Mouse (Mus musculus): Measurements from ENCODE around the gene Myl9. TPM values are rescaled to one million over a fixed set of nuclear protein-coding genes. Genes with fewer than 3 reads are reported as not detected.
"Not testable (repeated sequence)": the region's sequence is repeated elsewhere in the genome, so short reads cannot be mapped to it uniquely, and the experiment has no call there.

The Myl9 gene
- total and polyA plus RNA-seq, 2 experiments from 2014 or later = 1,431 to 1,885 TPM

DNA sequence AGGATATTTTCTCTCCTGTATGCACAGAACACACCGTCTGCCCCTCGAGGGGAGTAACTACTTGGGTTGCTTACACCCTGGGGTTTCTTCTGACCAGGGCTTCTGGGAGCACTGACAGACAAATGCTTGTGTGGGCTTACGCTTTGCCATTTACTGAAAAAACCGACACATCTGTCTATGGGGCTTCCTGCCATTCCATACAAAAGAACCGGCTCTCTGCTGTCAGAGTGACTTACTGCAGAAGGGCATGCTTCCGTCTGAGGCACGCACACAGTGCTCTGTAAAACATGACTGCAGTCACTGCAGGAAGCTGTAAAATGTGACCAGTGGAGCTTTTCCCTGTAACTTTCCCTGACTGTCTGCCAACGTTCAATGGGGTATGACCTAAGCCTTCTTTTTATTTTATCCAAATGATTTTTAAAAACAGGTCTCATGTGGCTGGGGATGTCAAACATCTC is 39.2 kb downstream of the Myl9 start:
- Histone ChIP-seq H3K36me3 (replicated peaks; ENCODE audit: control insufficient read depth, insufficient read depth, low read length) (no peaks in the 10 kb centered on the region), H3K4me3 (ENCODE audit: low read depth, low read length) (no peak overlapping the region), H3K4me1 (ENCODE audit: control insufficient read depth, insufficient read depth) (peaks cover 10% of the 10 kb centered on the region; the same call in 1 of the 2 replicates), H3K9me3 (replicated peaks; ENCODE audit: control insufficient read depth, low read length) (no peaks in the 10 kb centered on the region), H3K4me2 (ENCODE audit: low read depth, low read length) (no peak overlapping the region), H3K27ac (ENCODE audit: low read depth) (peak overlapping the region; percentile 68), H3K9ac (replicated peaks; ENCODE audit: low read depth, low read length) (no peak overlapping the region), H3K27me3 (ENCODE audit: control insufficient read depth, insufficient read depth, low read length) (no peaks in the 10 kb centered on the region)
- DNase-seq (ENCODE audit: low spot score) (peak; percentile 65), ATAC-seq (ENCODE audit: insufficient read depth, low read depth) (peak; percentile 57)
- TF ChIP-seq EP300 (IDR thresholded peaks at IDR 0.05; ENCODE audit: low read depth) (no peak), CTCF (IDR thresholded peaks at IDR 0.05; ENCODE audit: low read depth) (no peak)
- WGBS = 25% methylated on average over 8 of the region's 8 CpGs

DNA sequence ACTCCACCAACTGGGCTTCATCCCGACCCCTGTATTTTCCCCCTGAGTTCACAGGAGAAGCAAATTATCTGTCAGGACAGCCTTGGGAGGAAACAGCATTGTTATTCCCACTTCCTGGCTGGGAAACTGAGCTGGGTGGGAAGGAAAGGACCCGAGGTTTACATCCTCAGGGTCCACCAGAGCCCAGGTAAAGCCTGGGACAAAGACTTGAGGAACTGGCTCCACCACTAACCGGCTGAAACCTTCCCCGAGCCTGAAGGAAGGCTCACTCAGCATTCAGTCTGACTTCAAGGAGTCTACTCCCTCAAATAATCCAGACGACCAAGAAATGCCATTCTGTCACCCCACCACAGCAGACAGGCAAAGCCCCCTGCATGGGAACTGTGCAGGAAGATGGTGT is 39.7 kb downstream of the Myl9 start:
- no peaks in the 10 kb centered on the region for H3K27me3 ChIP-seq (ENCODE audit: control insufficient read depth, insufficient read depth, low read length)
- H3K27ac ChIP-seq (ENCODE audit: low read depth) = peak overlapping the region; percentile 68
- H3K36me3 ChIP-seq (replicated peaks; ENCODE audit: control insufficient read depth, insufficient read depth, low read length) = no peaks in the 10 kb centered on the region
- WGBS = 43% methylated on average over 5 of the region's 5 CpGs
- peaks cover 10% of the 10 kb centered on the region; the same call in 1 of the 2 replicates for H3K4me1 ChIP-seq (ENCODE audit: control insufficient read depth, insufficient read depth)
- H3K9me3 ChIP-seq (replicated peaks; ENCODE audit: control insufficient read depth, low read length) = no peaks in the 10 kb centered on the region
- DNase-seq (ENCODE audit: low spot score) (no peak), ATAC-seq (ENCODE audit: insufficient read depth, low read depth) (no peak)
- H3K4me3 ChIP-seq (ENCODE audit: low read depth, low read length) = no peak overlapping the region
- no peak overlapping the region for H3K9ac ChIP-seq (replicated peaks; ENCODE audit: low read depth, low read length)
- no peak overlapping the region for H3K4me2 ChIP-seq (ENCODE audit: low read depth, low read length)
- no peak for TF ChIP-seq EP300 (IDR thresholded peaks at IDR 0.05; ENCODE audit: low read depth)
- no peak for TF ChIP-seq CTCF (IDR thresholded peaks at IDR 0.05; ENCODE audit: low read depth)

DNA sequence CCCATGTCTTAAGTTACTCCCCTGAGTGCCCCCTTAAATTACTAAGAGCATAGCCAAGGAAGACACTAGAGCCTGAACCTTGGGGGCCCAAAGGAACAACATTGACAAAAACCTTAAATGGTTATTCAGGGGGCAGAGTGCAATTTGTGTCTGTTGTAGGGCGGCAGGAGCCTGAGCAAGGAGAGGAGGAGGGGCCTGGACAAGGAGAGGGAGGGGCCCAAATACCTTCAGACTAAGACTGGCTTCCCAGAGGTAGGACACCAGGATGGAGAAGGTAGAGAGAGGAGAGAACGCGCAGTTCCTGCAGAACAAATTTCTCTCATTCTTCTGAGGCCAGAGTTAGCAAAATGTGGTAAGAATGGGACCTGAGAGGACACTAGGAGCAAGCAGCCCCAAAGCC is 40.2 kb downstream of the Myl9 start:
- TF ChIP-seq CTCF (IDR thresholded peaks at IDR 0.05; ENCODE audit: low read depth) = no peak
- TF ChIP-seq EP300 (IDR thresholded peaks at IDR 0.05; ENCODE audit: low read depth) = no peak
- Histone ChIP-seq H3K27me3 (ENCODE audit: control insufficient read depth, insufficient read depth, low read length) (no peaks in the 10 kb centered on the region), H3K9me3 (replicated peaks; ENCODE audit: control insufficient read depth, low read length) (no peaks in the 10 kb centered on the region), H3K27ac (ENCODE audit: low read depth) (no peak overlapping the region), H3K36me3 (replicated peaks; ENCODE audit: control insufficient read depth, insufficient read depth, low read length) (no peaks in the 10 kb centered on the region), H3K9ac (replicated peaks; ENCODE audit: low read depth, low read length) (no peak overlapping the region), H3K4me3 (ENCODE audit: low read depth, low read length) (no peak overlapping the region), H3K4me1 (ENCODE audit: control insufficient read depth, insufficient read depth) (peaks cover 10% of the 10 kb centered on the region; the same call in 1 of the 2 replicates), H3K4me2 (ENCODE audit: low read depth, low read length) (no peak overlapping the region)
- WGBS = 80% methylated on average over 3 of the region's 3 CpGs
- no peak for ATAC-seq (ENCODE audit: insufficient read depth, low read depth)
- DNase-seq (ENCODE audit: low spot score) = no peak

DNA sequence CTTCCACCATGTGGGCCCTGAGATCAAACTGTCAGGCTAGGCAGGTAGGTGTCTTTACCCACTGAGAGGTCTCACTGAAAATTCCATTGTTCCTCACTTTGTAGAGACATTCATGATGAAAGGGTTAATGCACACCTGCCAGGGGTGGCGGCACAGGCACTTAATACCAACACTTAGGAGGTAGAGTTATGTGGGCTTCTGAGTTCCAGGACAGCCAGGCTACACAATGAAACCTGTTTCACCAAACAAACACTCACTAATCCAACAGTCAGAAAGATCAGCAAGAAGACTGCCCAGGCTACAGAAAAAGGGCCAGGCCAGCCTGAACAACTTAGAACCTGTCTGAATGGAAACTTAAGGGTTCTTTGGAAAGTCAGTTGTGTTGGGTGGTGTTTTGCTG is 40.9 kb downstream of the Myl9 start:
- DNase-seq (ENCODE audit: low spot score) (no peak), ATAC-seq (ENCODE audit: insufficient read depth, low read depth) (no peak)
- H3K4me3 ChIP-seq (ENCODE audit: low read depth, low read length) = no peak overlapping the region
- H3K27ac ChIP-seq (ENCODE audit: low read depth) = no peak overlapping the region
- WGBS = 66% methylated on average over 1 of the region's 1 CpGs
- no peak for TF ChIP-seq CTCF (IDR thresholded peaks at IDR 0.05; ENCODE audit: low read depth)
- no peak for TF ChIP-seq EP300 (IDR thresholded peaks at IDR 0.05; ENCODE audit: low read depth)
- no peaks in the 10 kb centered on the region for H3K27me3 ChIP-seq (ENCODE audit: control insufficient read depth, insufficient read depth, low read length)
- H3K9me3 ChIP-seq (replicated peaks; ENCODE audit: control insufficient read depth, low read length) = no peaks in the 10 kb centered on the region
- H3K36me3 ChIP-seq (replicated peaks; ENCODE audit: control insufficient read depth, insufficient read depth, low read length) = no peaks in the 10 kb centered on the region
- H3K4me2 ChIP-seq (ENCODE audit: low read depth, low read length) = no peak overlapping the region
- H3K9ac ChIP-seq (replicated peaks; ENCODE audit: low read depth, low read length) = no peak overlapping the region
- peaks cover 10% of the 10 kb centered on the region; the same call in 1 of the 2 replicates for H3K4me1 ChIP-seq (ENCODE audit: control insufficient read depth, insufficient read depth)

DNA sequence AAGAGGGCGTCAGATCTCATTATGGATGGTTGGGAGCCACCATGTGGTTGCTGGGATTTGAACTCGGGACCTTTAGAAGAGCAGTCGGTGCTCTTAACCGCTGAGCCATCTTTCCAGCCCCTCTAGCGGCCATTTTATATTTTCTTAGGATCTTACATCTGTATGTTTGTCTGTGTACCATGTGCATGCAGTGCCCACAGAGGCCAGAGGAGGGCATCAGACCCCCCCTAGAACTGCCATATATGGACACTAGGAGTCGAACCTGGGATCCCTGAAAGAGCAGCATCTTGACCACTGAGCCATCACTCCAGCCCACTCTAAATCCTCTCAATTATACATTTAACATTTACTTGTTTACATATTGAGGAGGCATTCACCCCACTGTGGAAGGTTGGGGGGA is 49.9 kb downstream of the Myl9 start:
- 97% methylated on average over 5 of the region's 6 CpGs for WGBS
- TF ChIP-seq CTCF (IDR thresholded peaks at IDR 0.05; ENCODE audit: low read depth) = 0 out of 2 replicates have a peak, but pooled peaks have one; percentile 8
- H3K9ac ChIP-seq (replicated peaks; ENCODE audit: low read depth, low read length); H3K9me3 ChIP-seq (replicated peaks; ENCODE audit: control insufficient read depth, low read length); H3K4me3 ChIP-seq (ENCODE audit: low read depth, low read length); H3K27me3 ChIP-seq (ENCODE audit: control insufficient read depth, insufficient read depth, low read length); H3K4me2 ChIP-seq (ENCODE audit: low read depth, low read length); H3K36me3 ChIP-seq (replicated peaks; ENCODE audit: control insufficient read depth, insufficient read depth, low read length); H3K4me1 ChIP-seq (ENCODE audit: control insufficient read depth, insufficient read depth); H3K27ac ChIP-seq (ENCODE audit: low read depth); ATAC-seq (ENCODE audit: insufficient read depth, low read depth); DNase-seq (ENCODE audit: low spot score): not testable (repeated sequence)

Other genes starting within 250 kb of the Myl9 start
- gene Aar2, start 227.8 kb upstream of the Myl9 start, total RNA-seq (2014; rRNA removed; ENCODE audit: low replicate concordance) = 26.7 and 36.2 TPM in 2 replicates
- gene Aar2, start 227.8 kb upstream of the Myl9 start, polyA plus RNA-seq (2015; fragmentation: Nextera tagmentation; extraction: Ambion mirVana) = 18.7 and 19.4 TPM in 2 replicates
- 58.5 and 68.6 TPM in 2 replicates for gene Dlgap4, start 161.7 kb upstream of the Myl9 start, total RNA-seq (2014; rRNA removed; ENCODE audit: low replicate concordance)
- gene Dlgap4, start 161.7 kb upstream of the Myl9 start, polyA plus RNA-seq (2015; fragmentation: Nextera tagmentation; extraction: Ambion mirVana) = 45.7 and 51.3 TPM in 2 replicates
- gene Tgif2, start 64.6 kb downstream of the Myl9 start, total RNA-seq (2014; rRNA removed; ENCODE audit: low replicate concordance) = 19.7 and 28.3 TPM in 2 replicates
- gene Tgif2, start 64.6 kb downstream of the Myl9 start, polyA plus RNA-seq (2015; fragmentation: Nextera tagmentation; extraction: Ambion mirVana) = 11.6 and 14.6 TPM in 2 replicates
- gene 4930518I15Rik, start 82.5 kb downstream of the Myl9 start, total RNA-seq (2014; rRNA removed; ENCODE audit: low replicate concordance) = 0.12 TPM in 1 of 2 replicates, not detected in the other
- gene 4930518I15Rik, start 82.5 kb downstream of the Myl9 start, polyA plus RNA-seq (2015; fragmentation: Nextera tagmentation; extraction: Ambion mirVana) = 3.2 and 3.8 TPM in 2 replicates
- gene Rab5if, start 87.7 kb downstream of the Myl9 start, total RNA-seq (2014; rRNA removed; ENCODE audit: low replicate concordance) = 155 and 219 TPM in 2 replicates
- gene Rab5if, start 87.7 kb downstream of the Myl9 start, polyA plus RNA-seq (2015; fragmentation: Nextera tagmentation; extraction: Ambion mirVana) = 186 and 188 TPM in 2 replicates
- 1.5 TPM in 1 of 2 replicates, not detected in the other for gene Sla2, start 111.8 kb downstream of the Myl9 start, total RNA-seq (2014; rRNA removed; ENCODE audit: low replicate concordance)
- 0.11 and 0.14 TPM in 2 replicates for gene Sla2, start 111.8 kb downstream of the Myl9 start, polyA plus RNA-seq (2015; fragmentation: Nextera tagmentation; extraction: Ambion mirVana)
- gene Ndrg3, start 216.6 kb downstream of the Myl9 start, total RNA-seq (2014; rRNA removed; ENCODE audit: low replicate concordance) = 21.9 and 27.2 TPM in 2 replicates
- gene Ndrg3, start 216.6 kb downstream of the Myl9 start, polyA plus RNA-seq (2015; fragmentation: Nextera tagmentation; extraction: Ambion mirVana) = 16.2 and 17.1 TPM in 2 replicates
- gene Dsn1, start 231.7 kb downstream of the Myl9 start, total RNA-seq (2014; rRNA removed; ENCODE audit: low replicate concordance) = 28.2 and 47.4 TPM in 2 replicates
- gene Dsn1, start 231.7 kb downstream of the Myl9 start, polyA plus RNA-seq (2015; fragmentation: Nextera tagmentation; extraction: Ambion mirVana) = 13.8 TPM in 2 replicates